Mouse (Mus musculus): ENCODE measurements around the gene Pitpnm1.
"Not testable (repeated sequence)": the region's sequence is repeated elsewhere in the genome, so short reads cannot be mapped to it uniquely, and the experiment has no call there.

The Pitpnm1 gene

GRCm38 (mm10) chr19:4066877-4067276 is 32.9 kb upstream of the Pitpnm1 start:
- in situ Hi-C loops (cut with MboI; ENCODE audit: unreplicated experiment in 2 of 2) = no loop called here

DNA sequence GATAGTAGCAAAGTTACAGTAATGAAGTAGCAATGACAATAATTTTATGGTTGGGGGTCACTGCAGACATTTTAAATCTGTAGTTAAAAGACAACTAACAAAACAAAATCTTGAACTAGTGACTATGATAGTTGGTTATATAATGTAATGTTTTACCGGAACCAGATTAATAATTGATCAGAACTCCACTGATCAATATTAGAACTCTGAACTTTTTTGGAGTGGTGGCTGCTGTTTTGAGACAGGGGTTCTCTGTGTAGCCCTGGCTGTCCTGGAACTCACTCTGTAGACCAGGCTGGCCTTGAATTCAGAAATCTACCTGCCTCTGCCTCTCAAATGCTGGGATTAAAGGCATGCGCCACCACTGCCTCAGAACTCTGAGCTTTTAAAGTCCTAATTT is 31.6 kb upstream of the Pitpnm1 start:
- in situ Hi-C loops (cut with MboI; ENCODE audit: unreplicated experiment in 2 of 2) = not testable (repeated sequence)

- in situ Hi-C loops (cut with MboI; ENCODE audit: unreplicated experiment in 2 of 2) = no loop called here
Observed at GRCm38 (mm10) chr19:4068717-4069410, 30.9 kb upstream of the Pitpnm1 start.

DNA sequence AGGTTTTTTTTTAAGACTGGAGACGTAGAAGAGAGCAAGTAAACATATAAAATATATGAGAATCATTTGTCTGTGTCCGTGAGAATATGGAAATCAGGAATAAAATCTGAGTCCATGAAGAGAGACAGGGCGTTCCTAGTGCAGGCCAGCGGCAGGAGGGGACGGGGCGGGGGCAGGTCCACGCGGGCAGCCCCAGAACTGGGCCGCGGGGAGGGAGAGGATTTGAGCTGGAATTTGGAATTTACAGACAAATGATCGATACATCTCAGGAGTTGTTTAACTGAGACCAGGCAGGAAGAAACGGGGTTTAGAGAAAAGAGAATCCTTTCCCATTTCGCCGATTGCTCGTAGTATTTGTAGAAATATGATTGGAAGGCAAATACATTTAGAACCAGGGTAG is 29.5 kb upstream of the Pitpnm1 start:
- in situ Hi-C loops (cut with MboI; ENCODE audit: unreplicated experiment in 2 of 2) = no loop called here

DNA sequence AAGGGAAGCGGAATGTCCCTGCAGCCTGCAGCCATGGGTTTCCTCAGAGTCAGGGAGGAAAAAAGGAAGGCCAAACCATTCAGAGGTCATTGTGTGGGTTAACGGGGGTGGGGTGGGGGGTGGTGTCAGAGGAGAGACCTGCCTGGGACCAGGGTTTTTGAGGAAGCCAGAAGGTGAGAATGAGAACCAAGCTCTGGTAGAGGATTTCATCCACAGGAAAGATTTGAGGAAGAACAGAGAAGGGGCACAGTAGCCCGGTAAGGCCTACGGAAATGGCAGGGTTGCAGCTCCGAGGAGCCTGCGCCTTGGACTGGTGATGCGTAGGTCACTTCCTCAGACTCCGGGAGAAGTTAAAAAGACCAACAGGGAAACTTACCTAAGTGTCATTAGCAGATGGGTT is 29.0 kb upstream of the Pitpnm1 start:
- in situ Hi-C loops (cut with MboI; ENCODE audit: unreplicated experiment in 2 of 2) = no loop called here

DNA sequence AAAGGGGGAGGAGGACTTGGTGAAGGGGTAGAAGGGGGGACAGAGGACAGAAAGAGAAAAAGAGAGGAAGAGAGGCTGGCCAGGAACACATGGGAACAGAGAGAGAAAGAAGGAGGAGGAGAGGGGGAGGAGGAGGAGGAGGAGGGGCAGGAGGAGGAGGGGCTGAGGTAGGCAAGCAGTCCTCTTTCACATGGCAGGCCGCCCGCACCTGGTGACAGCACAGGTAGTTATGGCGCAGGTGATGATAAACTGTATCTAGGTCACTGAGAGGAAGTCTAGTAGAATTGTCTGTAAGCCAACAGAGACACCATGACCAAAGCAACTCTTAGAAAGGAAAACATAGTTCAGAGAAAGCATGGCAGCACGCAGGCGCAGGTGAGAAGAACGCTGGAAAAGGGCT is 28.4 kb upstream of the Pitpnm1 start:
- in situ Hi-C loops (cut with MboI; ENCODE audit: unreplicated experiment in 2 of 2) = no loop called here

DNA sequence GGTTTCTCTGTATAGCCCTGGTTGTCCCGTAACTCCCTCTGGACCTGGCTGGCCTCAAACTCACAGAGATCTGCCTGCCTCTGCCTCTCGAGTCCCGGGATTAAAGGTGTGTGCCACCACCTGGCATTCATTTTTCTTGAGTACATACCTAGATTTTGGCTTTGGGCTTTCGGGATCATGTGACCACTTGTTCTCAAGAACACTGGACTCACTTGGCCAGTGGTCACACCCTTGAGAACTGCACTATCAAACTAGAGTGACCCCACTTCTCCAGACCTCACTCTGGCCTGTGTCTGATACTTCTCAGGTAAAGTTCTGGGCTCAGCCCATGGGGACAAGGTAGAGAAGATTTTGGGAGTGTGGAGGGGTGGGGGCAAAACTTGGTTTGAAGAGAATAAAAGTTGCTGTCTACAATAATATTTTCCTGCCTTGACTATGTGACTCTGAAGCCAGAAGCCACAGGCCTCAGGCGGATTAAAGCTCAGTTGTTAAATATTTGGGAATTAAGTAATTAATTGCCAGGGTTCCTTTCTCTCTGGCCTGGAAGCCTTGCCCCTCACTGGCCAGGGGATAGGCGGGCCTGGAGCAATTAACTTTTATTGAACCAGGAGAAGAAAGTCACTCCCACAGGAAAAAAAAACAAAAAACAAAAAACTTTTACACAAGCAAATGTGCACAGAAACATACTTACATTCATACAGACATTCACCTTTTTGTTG is 26.9 kb upstream of the Pitpnm1 start:
- in situ Hi-C loops (cut with MboI; ENCODE audit: unreplicated experiment in 2 of 2) = no loop called here

DNA sequence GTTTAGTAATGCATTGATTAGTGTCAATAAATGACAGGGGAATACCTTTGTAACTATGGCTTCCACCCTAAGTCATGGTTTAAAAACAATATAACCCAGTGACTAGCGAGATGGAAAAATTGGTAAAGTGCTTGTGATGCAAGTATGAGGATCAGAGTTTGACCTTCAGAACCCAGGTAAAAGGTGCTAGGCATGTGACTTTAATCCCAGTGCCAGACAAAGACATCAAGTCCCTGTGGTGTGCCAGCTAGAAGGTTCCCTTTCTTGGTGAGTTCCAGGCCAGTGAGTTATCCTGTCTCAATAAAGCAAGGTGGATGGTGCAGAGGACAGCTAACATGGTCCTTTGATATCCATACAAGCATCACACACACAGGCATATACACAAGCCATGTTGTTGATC is 24.3 kb upstream of the Pitpnm1 start:
- in situ Hi-C loops (cut with MboI; ENCODE audit: unreplicated experiment in 2 of 2) = loop anchor here (25.0 kb wide), 2 partner anchors 337 to 362 kb away; partner anchors contain the start of gene Rhod (in 1 of the 2)

DNA sequence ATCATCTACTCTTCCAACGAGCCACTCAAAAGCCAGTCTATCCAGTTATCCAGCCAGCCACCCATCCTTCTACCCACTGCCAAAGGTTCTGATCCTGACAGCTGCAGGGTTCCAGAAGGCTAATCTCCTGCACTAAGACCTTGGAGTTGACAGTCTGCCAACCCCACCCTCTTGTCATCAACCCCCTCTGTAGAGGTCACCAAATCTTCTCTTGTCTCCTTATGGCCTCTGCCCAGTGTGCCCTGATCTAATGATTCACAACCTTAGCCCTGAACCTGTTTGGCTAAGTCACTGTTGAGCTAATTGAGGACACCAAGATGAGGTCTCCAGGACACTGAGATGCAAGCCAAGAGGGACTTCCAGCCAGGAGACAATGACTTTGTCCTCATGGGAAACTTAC is 20.2 kb upstream of the Pitpnm1 start:
- in situ Hi-C loops (cut with MboI; ENCODE audit: unreplicated experiment in 2 of 2) = loop anchor here (25.0 kb wide), 2 partner anchors 333 to 358 kb away; partner anchors contain the start of gene Rhod (in 1 of the 2)

GRCm38 (mm10) chr19:4080511-4081009 is 19.2 kb upstream of the Pitpnm1 start:
- in situ Hi-C loops (cut with MboI; ENCODE audit: unreplicated experiment in 2 of 2) = loop anchor here (25.0 kb wide), 2 partner anchors 332 to 357 kb away; partner anchors contain the start of gene Rhod (in 1 of the 2)

DNA sequence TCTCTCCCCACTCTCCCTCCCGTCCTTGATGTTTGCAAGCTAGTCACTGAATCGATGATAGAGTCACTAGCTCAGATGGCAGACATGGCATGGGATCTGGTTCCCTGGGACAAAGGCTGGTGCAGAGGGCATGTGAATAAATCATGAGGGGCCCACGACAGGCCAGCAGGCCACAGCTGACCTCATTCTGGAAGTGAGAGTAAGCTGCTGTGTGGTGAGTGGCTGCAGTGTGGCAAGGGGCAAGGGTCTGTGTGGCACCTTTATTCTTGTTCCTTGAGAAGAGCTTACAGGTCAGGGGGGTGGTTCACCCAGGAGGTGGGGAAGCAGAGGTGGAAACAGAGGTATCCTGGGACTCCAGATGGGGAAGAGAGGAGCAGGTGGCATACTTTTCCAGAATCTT is 18.4 kb upstream of the Pitpnm1 start, which contains the start of gene Cabp2:
Cabp2 (plus strand) TSS at position 185 of the 400 bp plus-strand sequence.
- in situ Hi-C loops (cut with MboI; ENCODE audit: unreplicated experiment in 2 of 2) = loop anchor here (25.0 kb wide), 2 partner anchors 331 to 356 kb away; partner anchors contain the start of gene Rhod (in 1 of the 2)

DNA sequence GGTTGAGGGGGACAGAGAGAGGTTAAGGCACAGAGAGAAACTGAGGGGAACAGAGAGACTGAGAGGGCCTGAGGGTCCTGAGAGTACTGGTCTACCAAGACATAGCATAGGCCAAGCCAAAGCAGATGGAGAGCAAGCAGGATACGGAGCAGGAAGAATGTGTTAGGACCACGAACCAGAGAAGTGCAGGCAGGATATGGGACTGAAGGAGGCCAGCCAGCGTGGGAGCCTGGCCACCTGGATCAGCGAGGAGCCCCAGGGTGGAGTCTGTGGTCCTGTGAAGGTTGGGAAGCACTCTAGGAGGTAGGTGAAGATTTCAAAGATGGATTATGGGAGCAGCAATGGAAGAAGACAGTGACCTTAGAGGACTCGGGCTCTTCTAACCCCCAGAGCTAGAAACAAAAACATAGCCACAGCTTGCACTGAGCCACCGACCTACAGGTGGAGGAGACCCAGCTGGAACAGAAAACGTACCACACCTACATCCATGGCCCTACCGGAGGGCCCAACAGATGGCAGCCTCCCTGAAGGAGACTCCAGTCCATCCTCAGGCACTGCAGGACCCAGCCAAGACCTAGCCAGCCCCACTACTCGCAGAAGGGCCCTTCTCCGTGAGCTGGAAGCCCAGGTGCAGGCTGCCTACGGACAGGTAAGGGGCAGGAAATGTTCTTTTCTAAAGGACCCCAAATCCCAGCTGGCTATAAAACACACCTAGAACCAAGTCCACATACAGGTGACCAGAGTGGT is 17.4 kb upstream of the Pitpnm1 start:
- in situ Hi-C loops (cut with MboI; ENCODE audit: unreplicated experiment in 2 of 2) = loop anchor here (25.0 kb wide), 2 partner anchors 330 to 355 kb away; partner anchors contain the start of gene Rhod (in 1 of the 2)

DNA sequence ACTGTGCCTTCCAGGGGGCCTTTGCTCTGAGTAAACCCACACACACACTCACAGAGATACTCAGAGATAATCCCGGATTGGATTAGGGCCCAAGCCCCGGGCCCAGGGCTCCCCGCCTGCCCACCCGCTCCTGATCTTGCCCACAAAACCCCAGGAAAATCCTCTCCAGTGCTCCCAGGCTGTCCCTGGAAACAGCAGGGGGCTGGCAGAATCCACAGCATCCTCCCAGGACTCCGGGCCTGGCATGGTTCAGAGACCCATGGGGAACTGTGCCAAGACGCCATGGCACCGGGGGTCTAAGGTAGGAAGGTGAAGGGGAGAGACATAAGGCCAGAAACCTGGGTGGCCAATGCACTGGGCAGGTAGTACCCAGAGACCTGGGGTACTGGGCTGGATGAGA is 16.5 kb upstream of the Pitpnm1 start:
- in situ Hi-C loops (cut with MboI; ENCODE audit: unreplicated experiment in 2 of 2) = loop anchor here (25.0 kb wide), 2 partner anchors 329 to 354 kb away; partner anchors contain the start of gene Rhod (in 1 of the 2)

GRCm38 (mm10) chr19:4083826-4084225 is 16.0 kb upstream of the Pitpnm1 start:
- in situ Hi-C loops (cut with MboI; ENCODE audit: unreplicated experiment in 2 of 2) = loop anchor here (25.0 kb wide), 2 partner anchors 328 to 353 kb away; partner anchors contain the start of gene Rhod (in 1 of the 2)

DNA sequence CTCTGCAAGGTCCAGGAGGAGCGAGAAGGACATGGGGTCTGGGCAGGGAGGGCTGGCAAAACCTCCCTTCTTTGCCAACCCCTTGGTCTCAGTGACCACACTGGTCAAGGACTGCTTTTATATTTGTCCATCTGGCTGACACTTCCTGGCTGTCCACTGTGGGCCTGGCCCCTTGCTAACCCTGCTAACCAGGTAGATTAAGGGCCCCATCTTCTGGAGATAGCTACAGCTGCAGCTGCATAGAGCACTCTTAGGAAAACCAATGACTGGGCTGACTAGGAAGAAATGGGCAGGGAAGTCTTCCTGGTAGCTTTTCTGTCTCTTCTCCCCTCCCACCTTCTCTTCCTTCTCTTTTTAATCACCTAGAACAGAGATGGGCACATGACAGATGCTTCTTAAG is 14.8 kb upstream of the Pitpnm1 start:
- in situ Hi-C loops (cut with MboI; ENCODE audit: unreplicated experiment in 2 of 2) = loop anchor here (25.0 kb wide), 2 partner anchors 327 to 352 kb away; partner anchors contain the start of gene Rhod (in 1 of the 2)

GRCm38 (mm10) chr19:4086156-4086555 is 13.6 kb upstream of the Pitpnm1 start:
- in situ Hi-C loops (cut with MboI; ENCODE audit: unreplicated experiment in 2 of 2) = loop anchor here (25.0 kb wide), 2 partner anchors 326 to 351 kb away; partner anchors contain the start of gene Rhod (in 1 of the 2)

DNA sequence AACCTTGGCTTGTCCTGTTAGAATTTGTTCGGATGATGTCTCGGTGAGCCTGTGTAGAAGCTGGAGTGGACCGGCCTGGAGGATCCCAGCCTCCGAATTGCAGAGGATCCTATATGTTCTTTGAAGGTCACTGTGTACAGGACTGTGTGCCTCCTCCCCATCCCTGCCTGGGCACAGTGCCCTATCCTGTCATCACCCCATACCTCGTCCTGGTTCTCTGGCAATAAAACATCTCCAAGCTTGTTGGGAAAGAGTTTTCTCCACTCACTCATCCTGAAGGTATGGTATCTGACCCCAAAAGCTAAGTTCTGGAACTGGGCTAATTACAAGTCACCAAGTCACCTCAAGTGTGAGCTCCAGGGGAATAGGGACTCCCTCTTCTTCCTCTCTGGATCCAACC is 12.7 kb upstream of the Pitpnm1 start:
- in situ Hi-C loops (cut with MboI; ENCODE audit: unreplicated experiment in 2 of 2) = loop anchor here (25.0 kb wide), 2 partner anchors 325 to 350 kb away; partner anchors contain the start of gene Rhod (in 1 of the 2)

DNA sequence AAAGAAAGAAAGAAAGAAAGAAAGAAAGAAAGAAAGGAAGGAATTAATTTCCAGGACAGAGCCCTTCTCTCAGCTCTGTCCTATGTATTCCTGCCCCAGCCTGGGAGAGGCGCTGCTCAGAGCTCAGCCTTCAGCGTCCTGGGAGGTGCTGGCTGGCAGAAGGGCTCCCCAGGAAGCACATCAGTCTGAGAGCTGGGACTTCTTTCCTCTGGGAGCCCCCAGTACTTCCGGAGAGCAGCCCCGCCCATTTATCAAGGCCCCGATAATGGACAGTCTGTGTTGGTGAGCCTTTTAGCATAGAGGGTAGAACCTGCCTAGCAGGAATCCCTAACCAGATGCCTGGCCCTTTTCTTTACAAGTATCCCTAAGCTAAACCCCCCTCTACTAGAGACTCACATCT is 11.7 kb upstream of the Pitpnm1 start:
- in situ Hi-C loops (cut with MboI; ENCODE audit: unreplicated experiment in 2 of 2) = loop anchor here (25.0 kb wide), 2 partner anchors 324 to 349 kb away; partner anchors contain the start of gene Rhod (in 1 of the 2)

DNA sequence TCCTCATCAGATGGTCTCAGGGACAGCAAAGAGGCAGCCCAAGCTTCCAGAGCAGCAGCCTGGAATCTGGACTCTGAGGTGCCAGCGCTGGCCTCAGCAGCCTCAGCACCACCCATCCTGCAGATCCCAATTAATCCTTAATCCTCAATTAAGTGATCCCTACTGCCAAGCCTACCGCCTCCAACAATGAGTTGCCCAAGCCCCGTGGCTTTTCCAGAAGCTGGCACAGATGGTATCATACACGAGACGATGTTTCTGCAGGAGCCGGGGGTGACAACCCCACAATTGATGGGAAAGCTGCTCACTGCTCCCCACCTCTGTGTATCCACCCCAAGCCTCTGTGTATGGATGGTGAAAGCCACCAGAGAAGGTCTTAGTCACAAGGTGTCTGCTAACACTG is 10.7 kb upstream of the Pitpnm1 start:
- in situ Hi-C loops (cut with MboI; ENCODE audit: unreplicated experiment in 2 of 2) = loop anchor here (25.0 kb wide), 2 partner anchors 323 to 348 kb away; partner anchors contain the start of gene Rhod (in 1 of the 2)

DNA sequence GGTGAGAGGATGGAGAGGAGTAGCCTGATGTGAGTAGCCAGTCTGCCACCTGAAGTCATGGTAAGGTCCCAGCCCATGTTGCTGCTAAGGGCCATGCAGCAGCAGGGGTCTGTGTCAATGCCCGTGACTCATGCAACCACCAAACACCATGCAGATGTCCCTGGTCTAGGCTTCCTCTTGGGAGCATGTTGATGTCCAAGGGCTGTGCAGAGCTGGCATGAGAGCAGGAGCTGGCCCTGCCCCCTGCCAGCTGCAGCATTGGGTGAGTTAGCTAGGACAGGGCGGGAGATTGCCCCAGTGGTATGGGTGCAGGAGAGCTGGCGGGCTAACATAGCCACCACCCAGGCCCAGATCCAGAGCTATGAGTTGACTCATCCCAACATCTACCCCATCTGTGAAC is 9.4 kb upstream of the Pitpnm1 start:
- in situ Hi-C loops (cut with MboI; ENCODE audit: unreplicated experiment in 2 of 2) = loop anchor here (5.0 to 25.0 kb wide), 3 partner anchors 38 to 347 kb away; partner anchors contain the start of gene Rhod (in 1 of the 2)

Data from v-Abl transformed pro-B cells (cell line).